Mouse (Mus musculus): Measurements from ENCODE around the gene Sec16a. TPM values are rescaled to one million over a fixed set of nuclear protein-coding genes. Genes with fewer than 3 reads are reported as not detected.

Gene Sec16a
- 50.0 and 60.0 TPM in 2 replicates for polyA plus RNA-seq (2012; rRNA removed)

- DNase-seq (ENCODE audit: low read depth) = peak; percentile 100
- TF ChIP-seq POLR2A (IDR thresholded peaks at IDR 0.05; ENCODE audit: borderline replicate concordance, extremely low read depth, insufficient read depth, insufficient read length, poor library complexity, severe bottlenecking) (peak; percentile 66; the same call in 1 of the 2 replicates), CTCF (IDR thresholded peaks at IDR 0.05; ENCODE audit: borderline replicate concordance, extremely low read depth, insufficient read depth, insufficient read length) (no peak)
Observed at GRCm38 (mm10) chr2:26444946-26445665, at the start of gene Sec16a. Gene Sec16a, minus strand, starts transcription at chr2:26445216.

DNA sequence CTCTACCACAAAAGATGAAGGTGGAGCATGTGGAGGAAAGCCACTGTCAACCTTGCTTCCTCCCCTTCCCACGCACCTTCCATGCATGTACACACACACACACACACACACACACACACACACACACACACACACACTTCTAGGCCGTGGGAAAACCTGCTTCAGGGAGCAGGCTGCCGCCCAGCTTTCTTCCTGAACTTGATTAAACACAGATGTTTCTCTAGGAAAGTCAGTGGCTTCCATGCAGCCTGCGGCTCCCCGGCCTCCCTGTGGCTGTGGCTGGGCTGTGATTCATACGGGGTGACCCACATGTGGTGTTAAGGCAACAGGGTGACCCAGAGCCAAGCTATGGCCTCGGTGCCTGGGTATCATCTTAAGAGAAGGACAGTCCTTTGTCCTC is 49.4 kb upstream of the Sec16a start:
- TF ChIP-seq POLR2A (IDR thresholded peaks at IDR 0.05; ENCODE audit: borderline replicate concordance, extremely low read depth, insufficient read depth, insufficient read length, poor library complexity, severe bottlenecking) = no peak
- no peak for TF ChIP-seq CTCF (IDR thresholded peaks at IDR 0.05; ENCODE audit: borderline replicate concordance, extremely low read depth, insufficient read depth, insufficient read length)
- DNase-seq (ENCODE audit: low read depth) = no peak

- peak; percentile 82 for DNase-seq (ENCODE audit: low read depth)
- TF ChIP-seq CTCF (IDR thresholded peaks at IDR 0.05; ENCODE audit: borderline replicate concordance, extremely low read depth, insufficient read depth, insufficient read length) (no peak), POLR2A (IDR thresholded peaks at IDR 0.05; ENCODE audit: borderline replicate concordance, extremely low read depth, insufficient read depth, insufficient read length, poor library complexity, severe bottlenecking) (no peak)
Observed at GRCm38 (mm10) chr2:26493021-26493781, 48.2 kb upstream of the Sec16a start.

- TF ChIP-seq POLR2A (IDR thresholded peaks at IDR 0.05; ENCODE audit: borderline replicate concordance, extremely low read depth, insufficient read depth, insufficient read length, poor library complexity, severe bottlenecking) = no peak
- TF ChIP-seq CTCF (IDR thresholded peaks at IDR 0.05; ENCODE audit: borderline replicate concordance, extremely low read depth, insufficient read depth, insufficient read length) = no peak
- DNase-seq (ENCODE audit: low read depth) = no peak
Observed at GRCm38 (mm10) chr2:26490760-26491301, 45.8 kb upstream of the Sec16a start.

GRCm38 (mm10) chr2:26488535-26489135 is 43.6 kb upstream of the Sec16a start:
- DNase-seq (ENCODE audit: low read depth) = peak; percentile 83
- TF ChIP-seq CTCF (IDR thresholded peaks at IDR 0.05; ENCODE audit: borderline replicate concordance, extremely low read depth, insufficient read depth, insufficient read length) (no peak), POLR2A (IDR thresholded peaks at IDR 0.05; ENCODE audit: borderline replicate concordance, extremely low read depth, insufficient read depth, insufficient read length, poor library complexity, severe bottlenecking) (no peak)

DNA sequence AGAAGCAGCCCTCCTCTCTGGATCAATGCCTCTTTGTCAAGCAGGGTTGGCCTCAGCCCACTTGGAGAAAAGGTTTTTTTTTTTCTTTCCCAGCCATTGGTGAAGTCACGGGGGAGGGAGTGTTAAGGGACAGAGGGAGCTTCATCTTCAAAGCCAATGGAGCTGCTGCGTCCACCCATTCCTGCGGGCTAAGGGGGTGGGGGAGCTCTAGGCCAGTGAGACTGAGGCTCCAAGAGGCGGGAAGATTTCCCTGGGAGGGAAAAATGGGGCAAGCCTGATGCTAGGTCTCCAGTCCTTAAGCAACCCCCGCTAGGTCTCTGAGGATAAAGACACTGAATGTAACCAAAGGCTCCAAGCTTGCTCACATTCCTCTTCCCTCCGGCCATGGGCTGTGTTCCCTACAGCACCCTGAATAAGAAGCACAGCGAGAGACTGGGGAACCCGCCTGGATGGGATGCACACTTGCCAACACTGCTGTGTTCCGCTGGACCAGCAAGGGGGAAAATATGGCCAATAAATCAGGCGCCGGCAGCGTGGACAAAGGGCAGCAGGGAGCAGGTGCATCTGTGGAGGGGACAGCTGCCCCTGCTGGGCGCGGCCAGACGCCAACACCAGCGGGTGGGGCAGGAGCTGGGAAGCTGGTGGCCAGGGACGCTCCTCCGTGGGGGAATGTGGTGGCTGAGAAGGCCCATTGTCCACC is 42.5 kb upstream of the Sec16a start:
- DNase-seq (ENCODE audit: low read depth) = peak; percentile 95
- TF ChIP-seq CTCF (IDR thresholded peaks at IDR 0.05; ENCODE audit: borderline replicate concordance, extremely low read depth, insufficient read depth, insufficient read length) (no peak), POLR2A (IDR thresholded peaks at IDR 0.05; ENCODE audit: borderline replicate concordance, extremely low read depth, insufficient read depth, insufficient read length, poor library complexity, severe bottlenecking) (no peak)

- TF ChIP-seq CTCF (IDR thresholded peaks at IDR 0.05; ENCODE audit: borderline replicate concordance, extremely low read depth, insufficient read depth, insufficient read length) = no peak
- TF ChIP-seq POLR2A (IDR thresholded peaks at IDR 0.05; ENCODE audit: borderline replicate concordance, extremely low read depth, insufficient read depth, insufficient read length, poor library complexity, severe bottlenecking) = no peak
- peak; percentile 66 for DNase-seq (ENCODE audit: low read depth)
Observed at GRCm38 (mm10) chr2:26486835-26487321, 41.9 kb upstream of the Sec16a start.

GRCm38 (mm10) chr2:26486264-26486810 is 41.3 kb upstream of the Sec16a start:
- DNase-seq (ENCODE audit: low read depth) = no peak
- TF ChIP-seq POLR2A (IDR thresholded peaks at IDR 0.05; ENCODE audit: borderline replicate concordance, extremely low read depth, insufficient read depth, insufficient read length, poor library complexity, severe bottlenecking) (no peak), CTCF (IDR thresholded peaks at IDR 0.05; ENCODE audit: borderline replicate concordance, extremely low read depth, insufficient read depth, insufficient read length) (no peak)

- peak; percentile 97 for DNase-seq (ENCODE audit: low read depth)
- TF ChIP-seq POLR2A (IDR thresholded peaks at IDR 0.05; ENCODE audit: borderline replicate concordance, extremely low read depth, insufficient read depth, insufficient read length, poor library complexity, severe bottlenecking) (no peak), CTCF (IDR thresholded peaks at IDR 0.05; ENCODE audit: borderline replicate concordance, extremely low read depth, insufficient read depth, insufficient read length) (no peak)
Observed at GRCm38 (mm10) chr2:26485710-26486109, 40.7 kb upstream of the Sec16a start.

GRCm38 (mm10) chr2:26485278-26485677 is 40.3 kb upstream of the Sec16a start:
- TF ChIP-seq CTCF (IDR thresholded peaks at IDR 0.05; ENCODE audit: borderline replicate concordance, extremely low read depth, insufficient read depth, insufficient read length) (no peak), POLR2A (IDR thresholded peaks at IDR 0.05; ENCODE audit: borderline replicate concordance, extremely low read depth, insufficient read depth, insufficient read length, poor library complexity, severe bottlenecking) (no peak)
- DNase-seq (ENCODE audit: low read depth) = no peak

Data from brain, embryonic 14.5 days (tissue).